Comparison of ENCODE assay signal across 13 mouse cellular contexts in genomic region chr5:122994910-122995309, GRCm38 (mm10). TPM values are rescaled to one million over a fixed set of nuclear protein-coding genes. Genes with fewer than 3 reads are reported as not detected.
A peak's percentile ranks its signal among the peaks of the same experiment; 100 is the strongest.
DNase-seq lines count a peak whose midpoint lies in the region; ATAC-seq lines count a peak whose summit lies in the region.
"Had no signal": no experiment of that assay in that cellular context is flagged by ENCODE, and none has a peak within 500 bp of the region (broad histone marks: within the 10 kb centered on the region; RNA-seq: fewer than 3 reads in every experiment).

No protein-coding gene starts in this region.

- no peaks in the 10 kb centered on the region for H3K9me3 ChIP-seq in kidney, embryonic 14.5 days (ENCODE audit: control insufficient read depth, low read length)
- no peaks in the 10 kb centered on the region for H3K9me3 ChIP-seq in embryonic facial prominence, embryonic 13.5 days
- H3K9me3 ChIP-seq: embryonic facial prominence, embryonic 15.5 days; liver, embryonic 15.5 days; midbrain, embryonic 15.5 days; stomach, embryonic 15.5 days had no signal

- peaks cover 3% of the 10 kb centered on the region; the same call in 1 of the 2 replicates for H3K36me3 ChIP-seq in kidney, embryonic 14.5 days (ENCODE audit: control insufficient read depth, insufficient read depth, low read length)
- H3K36me3 ChIP-seq in embryonic facial prominence, embryonic 13.5 days = no peaks in the 10 kb centered on the region
- H3K36me3 ChIP-seq: embryonic facial prominence, embryonic 15.5 days; liver, embryonic 15.5 days; midbrain, embryonic 15.5 days; stomach, embryonic 15.5 days had no signal

- H3K27me3 ChIP-seq in kidney, embryonic 14.5 days (ENCODE audit: control insufficient read depth, insufficient read depth, low read length) = no peaks in the 10 kb centered on the region
- H3K27me3 ChIP-seq in embryonic facial prominence, embryonic 13.5 days = no peaks in the 10 kb centered on the region
- H3K27me3 ChIP-seq: embryonic facial prominence, embryonic 15.5 days; midbrain, embryonic 15.5 days; stomach, embryonic 15.5 days had no signal

- peak; percentile 43 for ATAC-seq in kidney, embryonic 14.5 days (ENCODE audit: low FRiP score, low TSS enrichment)
- ATAC-seq in embryonic facial prominence, embryonic 13.5 days (ENCODE audit: insufficient number of reproducible peaks, insufficient read depth, low FRiP score, low TSS enrichment, low read depth) = no peak

- peaks cover 20% of the 10 kb centered on the region for H3K4me1 ChIP-seq in kidney, embryonic 14.5 days (ENCODE audit: control insufficient read depth, insufficient read depth, low read length)
- peaks cover 25% of the 10 kb centered on the region for H3K4me1 ChIP-seq in embryonic facial prominence, embryonic 13.5 days

- DNase-seq in embryo, embryonic 10 days (ENCODE audit: low spot score) = peak; percentile 79
- DNase-seq in embryo, embryonic 9.5 days (ENCODE audit: extremely low spot score) = no peak
- DNase-seq in kidney, adult 8-10 months = no peak
- peak; percentile 67 for DNase-seq in CD4-positive helper T cell, adult 2 months (ENCODE audit: low read depth, low spot score)
- no peak for DNase-seq in left cerebral cortex, adult 18-20 months (ENCODE audit: low spot score in 2 of 2)
- no peak for DNase-seq in cerebellum, postnatal 25 days

- peak overlapping the region; percentile 28; the same call in 1 of the 2 replicates for H3K9ac ChIP-seq in kidney, embryonic 14.5 days (ENCODE audit: low read depth, low read length)
- 0 out of 2 replicates have a peak overlapping the region, but pooled peaks have one; percentile 28 for H3K9ac ChIP-seq in embryonic facial prominence, embryonic 13.5 days
- H3K9ac ChIP-seq: embryonic facial prominence, embryonic 15.5 days; liver, embryonic 15.5 days; midbrain, embryonic 15.5 days; stomach, embryonic 15.5 days had no signal

- 0% methylated on average over 1 of the region's 1 CpGs for WGBS in kidney, embryonic 14.5 days
- 3% methylated on average over 1 of the region's 1 CpGs for WGBS in embryonic facial prominence, embryonic 13.5 days

- peak overlapping the region; percentile 22 for H3K4me2 ChIP-seq in kidney, embryonic 14.5 days (replicated peaks; ENCODE audit: low read depth, low read length)
- H3K4me2 ChIP-seq in embryonic facial prominence, embryonic 13.5 days = peak overlapping the region; percentile 48; the same call in 1 of the 2 replicates
- H3K4me2 ChIP-seq: midbrain, embryonic 15.5 days had no signal

- peak overlapping the region; percentile 77; the same call in 1 of the 2 replicates for H3K27ac ChIP-seq in kidney, embryonic 14.5 days (ENCODE audit: low read depth, low read length)
- 0 out of 2 replicates have a peak overlapping the region, but pooled peaks have one; percentile 17 for H3K27ac ChIP-seq in embryonic facial prominence, embryonic 13.5 days
- H3K27ac ChIP-seq: liver, embryonic 15.5 days; midbrain, embryonic 15.5 days; stomach, embryonic 15.5 days had no signal

- no peak overlapping the region for H3K4me3 ChIP-seq in kidney, embryonic 14.5 days (ENCODE audit: low read length)
- no peak overlapping the region for H3K4me3 ChIP-seq in embryonic facial prominence, embryonic 13.5 days
- H3K4me3 ChIP-seq: midbrain, embryonic 15.5 days had no signal

RNA-seq across cellular contexts. Expression of gene Kdm2b, which starts 5.3 kb away (rescaled TPM):
- 59.1 and 105 TPM in 2 replicates for polyA plus RNA-seq in kidney, embryonic 14.5 days (2014; fragmentation: Nextera tagmentation; extraction: Ambion mirVana)
- polyA plus RNA-seq in embryonic facial prominence, embryonic 13.5 days (2015; fragmentation: Nextera tagmentation; extraction: Ambion mirVana) = 61.6 and 61.9 TPM in 2 replicates
- total RNA-seq in left cerebral cortex, adult 18-20 months (2021) = 10 to 100 TPM; 24.2 to 25.5 TPM

RNA-seq across cellular contexts. Expression of gene Orai1, which starts 20.0 kb away (rescaled TPM):
- polyA plus RNA-seq in kidney, embryonic 14.5 days (2014; fragmentation: Nextera tagmentation; extraction: Ambion mirVana) = 21.5 and 23.2 TPM in 2 replicates
- polyA plus RNA-seq in embryonic facial prominence, embryonic 13.5 days (2015; fragmentation: Nextera tagmentation; extraction: Ambion mirVana) = 10.4 and 12.5 TPM in 2 replicates
- total RNA-seq in left cerebral cortex, adult 18-20 months (2021) = 1 to 10 TPM; 8.8 to 10.0 TPM

RNA-seq across cellular contexts. Expression of gene Morn3, which starts 51.9 kb away (rescaled TPM):
- 1.3 and 1.7 TPM in 2 replicates for polyA plus RNA-seq in kidney, embryonic 14.5 days (2014; fragmentation: Nextera tagmentation; extraction: Ambion mirVana)
- polyA plus RNA-seq in embryonic facial prominence, embryonic 13.5 days (2015; fragmentation: Nextera tagmentation; extraction: Ambion mirVana) = not detected in 2 replicates
- under 1 TPM in 1 of 2 experiments, not detected in 1; 0.40 TPM for total RNA-seq in left cerebral cortex, adult 18-20 months (2021)
- total RNA-seq: gastrocnemius, postnatal 25 days had no signal
- polyA plus RNA-seq: liver, embryonic 15.5 days; midbrain, embryonic 15.5 days had no signal

Comparison
In these comparisons a context has a peak if more than half of its experiments do, and no peak if none do; other contexts are left out.
1. DNase-seq: peak in embryo, embryonic 10 days (single experiment) and CD4-positive helper T cell, adult 2 months (single experiment); none in embryo, embryonic 9.5 days (single experiment), kidney, adult 8-10 months (0 of 2), left cerebral cortex, adult 18-20 months (0 of 2) and cerebellum, postnatal 25 days (0 of 2).